Mouse (Mus musculus): ENCODE results near the gene Gpank1.

DNA sequence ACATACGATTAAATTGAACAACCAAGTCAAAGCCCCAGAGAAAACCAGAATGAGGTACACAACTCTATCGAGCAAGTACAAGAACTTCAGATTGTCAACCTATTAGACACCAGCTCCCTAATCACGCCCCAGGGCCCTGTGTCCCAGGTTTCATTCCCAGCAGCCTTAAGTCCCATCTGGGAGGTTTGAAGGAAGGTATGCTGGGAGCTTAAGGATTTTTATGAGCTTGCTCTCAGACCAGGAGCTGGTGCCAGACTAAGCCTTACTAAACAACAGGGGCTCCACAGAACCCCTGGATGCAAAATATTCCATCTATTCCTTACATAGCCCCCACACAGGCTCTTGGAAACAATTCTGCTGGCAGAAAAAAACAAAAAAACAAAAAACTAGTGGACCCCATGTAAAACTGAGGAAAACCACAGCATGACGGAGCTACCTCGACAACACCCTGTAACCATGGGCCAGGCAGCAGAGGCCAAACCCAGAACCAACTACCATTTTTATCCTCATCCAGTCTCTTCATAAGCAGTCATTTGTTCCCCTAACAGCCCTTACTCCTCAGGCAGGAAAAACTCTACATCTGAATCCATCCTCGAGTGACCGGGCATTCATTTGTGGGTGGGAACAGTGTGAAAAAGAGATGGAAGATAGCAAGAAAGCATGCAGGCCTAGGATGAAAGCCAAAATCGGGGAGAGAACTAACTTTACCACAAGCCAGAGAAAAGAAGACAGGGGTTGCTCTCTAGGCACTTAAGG, 42.2 kb downstream of the Gpank1 start:
- TF ChIP-seq TAL1 (IDR thresholded peaks at IDR 0.05; ENCODE audit: low read length) (no peak), GATA1 (IDR thresholded peaks at IDR 0.05; ENCODE audit: low read length) (no peak; the same call in 1 of the 2 replicates)

Measured in erythroblast, embryonic 14.5 days (primary cell).